Mouse (Mus musculus) C2C12 (cell line): Measurements from ENCODE around the gene Tmppe. TPM values are rescaled to one million over a fixed set of nuclear protein-coding genes. Genes with fewer than 3 reads are reported as not detected.

ENCODE experiments used
- H3K27me3 ChIP-seq: one replicate; pipeline ENCODE4 v1.6.1; 2011; ENCODE audit not compliant: control insufficient read depth, insufficient read depth, insufficient read length
- H3K36me3 ChIP-seq: one replicate; pipeline ENCODE4 v1.6.1; 2011; ENCODE audit not compliant: control insufficient read depth, insufficient read depth
- H3K4me3 ChIP-seq: one replicate; pipeline ENCODE4 v1.5.1; 2011; ENCODE audit warnings: mild to moderate bottlenecking, control low read depth; ENCODE audit not compliant: poor library complexity, insufficient read depth, severe bottlenecking
- H3K79me2 ChIP-seq: one replicate; pipeline ENCODE4 v1.6.1; 2011; ENCODE audit not compliant: control insufficient read depth, insufficient read depth
- H3K79me3 ChIP-seq: one replicate; pipeline ENCODE4 v1.6.1; 2011; ENCODE audit warnings: low read depth, control low read depth
- H3ac ChIP-seq: one replicate; pipeline ENCODE3; 2011; ENCODE audit warnings: low read depth; ENCODE audit not compliant: control insufficient read depth, insufficient read length
- CEBPB ChIP-seq: IDR thresholded peaks from one replicate; pipeline ENCODE4 v1.6.1; 2011; ENCODE audit warnings: low read depth, mild to moderate bottlenecking, control low read depth, moderate library complexity
- CTCF ChIP-seq: IDR thresholded peaks from one replicate; pipeline ENCODE4 v1.5.1; 2011; ENCODE audit not compliant: control insufficient read depth, insufficient read depth, insufficient read length
- FOSL1 ChIP-seq: IDR thresholded peaks from one replicate; pipeline ENCODE4 v1.8.0; 2011; ENCODE audit warnings: mild to moderate bottlenecking, low read length; ENCODE audit not compliant: poor library complexity, insufficient read depth, severe bottlenecking
- MAX ChIP-seq: IDR thresholded peaks from one replicate; pipeline ENCODE4 v1.6.1; 2011; ENCODE audit warnings: mild to moderate bottlenecking, control low read depth
- MYOD1 ChIP-seq: IDR thresholded peaks from one replicate; pipeline ENCODE4 v1.6.1; 2011; ENCODE audit warnings: low read depth; ENCODE audit not compliant: control insufficient read depth, insufficient read length
- MYOG ChIP-seq: IDR thresholded peaks from one replicate; pipeline ENCODE4 v1.6.1; 2011; ENCODE audit not compliant: control insufficient read depth, insufficient read length; ENCODE audit errors: extremely low read depth
- USF1 ChIP-seq: IDR thresholded peaks from one replicate; pipeline ENCODE4 v1.6.1; 2011; ENCODE audit warnings: low read depth, mild to moderate bottlenecking, control low read depth, moderate library complexity
- polyA plus RNA-seq: library from polyadenylated mRNA; unstranded; fragments of >200 nt; fragmentation: generic; extraction: Trizol; gene quantifications from one replicate; pipeline ENCODE4 v1.2.1, GENCODE M21; 2012; ENCODE audit warnings: missing spikeins

The Tmppe gene
- polyA plus RNA-seq, 1 experiment, result 2.5 TPM

- H3K79me2 ChIP-seq, result no peaks in the 10 kb centered on the region
- TF ChIP-seq MYOD1 (no peak), MAX (no peak), CEBPB (no peak), MYOG (no peak), USF1 (no peak), FOSL1 (no peak), CTCF (no peak)
- H3K36me3 ChIP-seq, result no peaks in the 10 kb centered on the region
- H3ac ChIP-seq, result no peak overlapping the region
- H3K79me3 ChIP-seq, result no peaks in the 10 kb centered on the region
- no peaks in the 10 kb centered on the region for H3K27me3 ChIP-seq
- H3K4me3 ChIP-seq, result no peak overlapping the region
Measured at GRCm38 (mm10) chr9:114442225-114442624, 41.3 kb downstream of the Tmppe start.

DNA sequence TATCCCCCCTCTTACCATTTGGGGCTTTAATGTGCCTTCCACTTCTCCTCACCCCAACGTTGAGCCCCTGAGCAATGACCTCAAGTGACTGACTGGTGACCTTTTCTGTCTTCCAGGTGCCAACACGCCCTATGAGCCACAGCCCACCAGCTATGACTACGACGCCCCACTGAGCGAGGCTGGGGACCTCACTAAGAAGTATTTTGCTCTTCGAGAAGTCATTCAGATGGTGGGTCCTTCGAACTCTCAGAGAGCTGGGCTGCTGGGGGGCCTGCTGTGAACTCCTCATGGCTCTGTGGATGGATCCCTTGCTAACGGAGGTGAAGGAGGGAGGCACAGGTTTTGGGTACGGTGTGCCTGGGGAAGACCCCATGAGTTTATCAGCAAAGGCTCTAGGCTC, 42.0 kb downstream of the Tmppe start:
- Histone ChIP-seq H3K4me3 (no peak overlapping the region), H3K36me3 (no peaks in the 10 kb centered on the region), H3K79me3 (no peaks in the 10 kb centered on the region), H3K27me3 (no peaks in the 10 kb centered on the region), H3ac (no peak overlapping the region), H3K79me2 (no peaks in the 10 kb centered on the region)
- no peak for TF ChIP-seq MYOD1
- TF ChIP-seq MYOG, result no peak
- TF ChIP-seq CEBPB, result no peak
- TF ChIP-seq USF1, result no peak
- no peak for TF ChIP-seq FOSL1
- TF ChIP-seq CTCF, result no peak
- TF ChIP-seq MAX, result no peak

DNA sequence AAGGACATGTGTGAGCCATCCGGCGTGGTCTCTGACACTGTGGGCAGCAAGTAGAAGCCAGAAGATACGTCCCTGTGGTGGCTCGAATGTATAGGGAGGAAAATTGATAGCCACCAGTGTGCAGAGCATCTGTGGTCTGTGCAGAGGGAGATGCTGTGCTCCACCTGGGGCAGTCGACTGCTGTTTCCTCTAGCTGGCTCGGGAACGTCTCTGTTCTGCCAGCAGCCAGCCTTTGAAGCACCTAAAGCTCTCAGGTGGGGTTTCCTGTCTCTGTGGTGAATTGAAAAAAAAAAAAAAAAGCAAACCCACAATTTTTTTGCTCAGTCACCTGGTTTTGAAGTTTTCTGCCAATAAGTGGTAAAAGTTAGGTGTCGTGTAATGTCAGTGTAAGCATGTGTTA, 42.4 kb downstream of the Tmppe start:
- no peaks in the 10 kb centered on the region for H3K27me3 ChIP-seq
- no peak for TF ChIP-seq MAX
- TF ChIP-seq USF1, result no peak
- TF ChIP-seq MYOG, result no peak
- TF ChIP-seq CTCF, result no peak
- no peak for TF ChIP-seq MYOD1
- no peak for TF ChIP-seq FOSL1
- no peak for TF ChIP-seq CEBPB
- H3K79me3 ChIP-seq, result no peaks in the 10 kb centered on the region
- H3K4me3 ChIP-seq, result no peak overlapping the region
- H3K79me2 ChIP-seq, result no peaks in the 10 kb centered on the region
- H3ac ChIP-seq, result no peak overlapping the region
- no peaks in the 10 kb centered on the region for H3K36me3 ChIP-seq

DNA sequence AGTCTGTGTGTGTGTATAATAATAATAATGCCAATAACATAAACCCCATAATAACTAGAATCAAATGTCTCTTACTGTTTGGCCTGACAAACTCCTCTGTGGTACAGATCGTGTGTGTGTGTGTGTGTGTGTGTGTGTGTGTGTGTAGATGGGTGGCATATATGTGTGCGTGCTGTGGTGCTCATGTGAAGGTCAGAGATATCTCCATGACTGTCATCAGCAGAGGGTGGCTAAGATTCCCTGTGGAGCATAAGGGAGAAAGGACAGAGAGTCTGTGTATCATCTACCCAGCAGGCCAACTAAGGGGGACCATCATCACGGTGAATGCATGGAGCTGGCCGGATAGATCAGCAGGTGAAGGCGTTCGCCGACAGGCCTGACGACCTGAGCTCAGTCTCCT, 46.0 kb downstream of the Tmppe start:
- Histone ChIP-seq H3ac (no peak overlapping the region), H3K79me3 (no peaks in the 10 kb centered on the region), H3K79me2 (no peaks in the 10 kb centered on the region), H3K36me3 (no peaks in the 10 kb centered on the region), H3K4me3 (no peak overlapping the region), H3K27me3 (no peaks in the 10 kb centered on the region)
- TF ChIP-seq MYOG (no peak), CEBPB (no peak), USF1 (no peak), MAX (no peak), FOSL1 (no peak), MYOD1 (no peak), CTCF (no peak)

DNA sequence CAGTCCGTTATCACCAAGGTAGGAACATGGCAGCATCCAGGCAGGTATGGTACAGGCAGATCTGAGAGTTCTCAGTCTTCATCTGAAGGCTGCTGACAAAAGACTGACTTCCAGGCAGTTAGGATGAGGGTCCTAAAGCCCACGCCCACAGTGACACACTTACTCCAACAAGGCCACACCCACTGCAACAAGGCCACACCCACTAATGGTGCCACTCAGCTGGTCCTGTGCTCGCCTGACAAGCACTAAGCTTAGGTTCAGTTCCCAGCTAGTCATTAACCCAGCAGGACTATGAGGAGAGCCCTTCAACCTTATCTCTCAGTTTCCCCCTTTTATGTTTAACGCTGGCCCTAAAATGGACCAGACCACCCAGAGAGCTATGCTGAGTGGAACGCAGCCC, 47.8 kb downstream of the Tmppe start:
- Histone ChIP-seq H3K27me3 (no peaks in the 10 kb centered on the region), H3K79me3 (no peaks in the 10 kb centered on the region), H3K4me3 (no peak overlapping the region), H3K36me3 (no peaks in the 10 kb centered on the region), H3K79me2 (no peaks in the 10 kb centered on the region), H3ac (no peak overlapping the region)
- TF ChIP-seq MYOG (no peak), MAX (no peak), USF1 (no peak), FOSL1 (no peak), CTCF (no peak), MYOD1 (no peak), CEBPB (no peak)

- no peak overlapping the region for H3ac ChIP-seq
- no peaks in the 10 kb centered on the region for H3K79me3 ChIP-seq
- TF ChIP-seq FOSL1, result no peak
- no peak for TF ChIP-seq MYOG
- no peak for TF ChIP-seq MAX
- no peak for TF ChIP-seq MYOD1
- TF ChIP-seq USF1, result no peak
- TF ChIP-seq CEBPB, result no peak
- no peak for TF ChIP-seq CTCF
- H3K36me3 ChIP-seq, result no peaks in the 10 kb centered on the region
- no peak overlapping the region for H3K4me3 ChIP-seq
- no peaks in the 10 kb centered on the region for H3K27me3 ChIP-seq
- no peaks in the 10 kb centered on the region for H3K79me2 ChIP-seq
Measured at GRCm38 (mm10) chr9:114449120-114449754, 48.3 kb downstream of the Tmppe start.
